Mouse (Mus musculus): Measurements from ENCODE around the gene Gcg. TPM values are rescaled to one million over a fixed set of nuclear protein-coding genes. Genes with fewer than 3 reads are reported as not detected.

The Gcg gene
- total RNA-seq (2022), result not detected

GRCm38 (mm10) chr2:62483550-62483949, at the start of gene Gcg:
Gene Gcg, minus strand, starts transcription at chr2:62483650.
- DNase-seq (ENCODE audit: low spot score in 2 of 2), result no peak

DNA sequence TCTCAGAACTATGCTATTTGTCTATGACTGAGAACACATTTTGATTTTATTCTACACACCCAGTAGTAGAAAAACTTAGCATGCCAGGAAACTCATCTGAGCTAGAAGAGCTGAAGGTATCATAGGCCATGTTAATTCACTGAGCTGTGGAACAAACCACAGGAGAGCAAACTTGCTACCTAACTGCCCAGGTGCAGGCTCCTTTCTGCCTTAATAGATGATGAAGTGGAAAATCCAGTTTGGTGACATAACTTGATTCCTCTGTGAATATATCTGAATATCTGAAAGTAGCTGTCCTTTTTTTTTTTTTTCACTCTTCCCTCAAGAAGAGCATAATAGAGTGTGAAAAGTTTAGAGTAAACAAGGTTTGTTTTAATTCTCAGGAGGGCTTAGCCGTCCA, 47.6 kb upstream of the Gcg start:
- no peak for DNase-seq (ENCODE audit: low spot score in 2 of 2)

DNA sequence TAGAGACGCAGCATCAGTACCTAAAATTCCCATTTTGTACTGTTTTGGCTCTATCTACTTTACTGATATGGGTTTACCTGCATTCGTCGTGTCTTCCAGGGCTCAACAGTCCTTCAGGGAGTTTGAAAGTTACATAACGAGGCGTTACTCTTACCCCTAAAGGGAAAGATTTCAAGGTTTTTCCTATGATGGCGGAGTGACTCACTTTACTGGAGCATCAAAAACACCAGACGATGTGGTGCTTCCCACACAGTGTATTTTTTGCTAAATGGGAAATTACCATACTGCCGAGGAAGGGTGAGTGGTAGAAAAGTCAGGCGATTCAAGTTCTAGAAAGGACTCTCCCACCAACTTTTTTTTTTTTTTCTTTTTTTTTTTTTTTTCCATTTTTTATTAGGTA, 42.9 kb upstream of the Gcg start:
- DNase-seq (ENCODE audit: low spot score in 2 of 2), result peak in 1 of 2 experiments; percentile 73

DNA sequence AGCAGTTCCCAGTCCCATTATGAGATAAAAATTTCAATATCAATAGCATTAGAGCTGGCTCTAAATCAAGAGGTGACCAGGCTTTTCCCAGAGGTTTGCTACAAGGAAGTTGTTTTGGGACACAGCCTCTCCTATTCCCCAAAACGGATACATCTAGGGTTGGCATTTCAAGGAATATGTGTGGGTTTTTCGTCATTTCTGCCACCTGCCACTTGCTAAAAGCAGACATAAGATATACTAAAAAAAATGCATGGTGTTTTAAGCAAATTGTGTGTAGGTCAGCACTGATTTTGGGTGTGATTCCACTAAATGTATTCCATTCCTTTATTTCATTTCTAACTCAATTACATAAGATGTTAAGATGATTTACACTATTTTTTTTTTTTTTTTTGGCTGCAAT, 34.3 kb upstream of the Gcg start:
- peak in 1 of 2 experiments; percentile 76 for DNase-seq (ENCODE audit: low spot score in 2 of 2)

- DNase-seq (ENCODE audit: low spot score in 2 of 2), result no peak
These were observed 31.0 kb upstream of the Gcg start for GRCm38 (mm10) chr2:62514477-62514876.

- peak; percentile 54 to 82 for DNase-seq (ENCODE audit: low spot score in 2 of 2)
These were observed 30.0 kb upstream of the Gcg start for GRCm38 (mm10) chr2:62513477-62513876.

GRCm38 (mm10) chr2:62507130-62507529, 23.7 kb upstream of the Gcg start:
- DNase-seq (ENCODE audit: low spot score in 2 of 2), result no peak

DNA sequence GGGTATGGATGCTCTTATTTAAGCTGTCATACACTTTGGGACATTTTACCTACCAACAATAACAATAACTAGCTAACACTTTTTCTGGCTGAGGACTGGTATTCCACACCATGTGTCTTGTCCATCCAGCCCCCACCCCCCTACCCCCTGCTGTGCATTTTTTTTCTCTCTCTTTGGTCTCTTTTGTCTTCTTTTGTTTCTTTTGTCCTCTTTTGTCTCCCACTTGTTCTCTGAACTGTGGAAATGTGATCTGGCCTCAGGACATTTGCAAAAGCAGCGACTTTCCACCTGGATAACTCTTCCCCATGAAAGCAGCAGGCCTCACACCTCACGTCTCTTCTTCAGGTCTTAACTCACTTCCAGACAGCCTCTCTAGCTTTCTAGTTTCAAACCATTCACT, 23.0 kb upstream of the Gcg start:
- no peak for DNase-seq (ENCODE audit: low spot score in 2 of 2)

- no peak for DNase-seq (ENCODE audit: low spot score in 2 of 2)
These were observed 20.9 kb upstream of the Gcg start for GRCm38 (mm10) chr2:62504269-62504796.

DNA sequence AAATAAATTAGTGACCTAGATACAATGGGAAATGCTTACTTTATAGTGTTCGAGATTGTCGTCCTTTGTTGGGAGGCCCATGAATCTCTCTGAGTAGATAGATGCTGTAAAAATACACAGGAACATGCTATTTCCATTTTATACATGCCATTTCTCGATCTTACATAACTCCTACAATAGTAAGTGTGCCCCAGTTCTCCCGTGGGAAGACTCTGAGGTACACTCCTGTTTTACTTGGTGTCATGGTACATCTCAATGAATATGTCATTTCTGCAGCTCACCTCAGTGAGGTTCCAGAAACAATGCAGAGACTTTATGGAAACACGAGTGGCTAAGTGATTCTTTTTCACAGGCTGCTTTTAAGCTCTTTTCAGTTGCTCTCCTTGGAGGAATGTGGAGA, 19.9 kb upstream of the Gcg start:
- no peak for DNase-seq (ENCODE audit: low spot score in 2 of 2)

GRCm38 (mm10) chr2:62502516-62502915, 19.1 kb upstream of the Gcg start:
- no peak for DNase-seq (ENCODE audit: low spot score in 2 of 2)

DNA sequence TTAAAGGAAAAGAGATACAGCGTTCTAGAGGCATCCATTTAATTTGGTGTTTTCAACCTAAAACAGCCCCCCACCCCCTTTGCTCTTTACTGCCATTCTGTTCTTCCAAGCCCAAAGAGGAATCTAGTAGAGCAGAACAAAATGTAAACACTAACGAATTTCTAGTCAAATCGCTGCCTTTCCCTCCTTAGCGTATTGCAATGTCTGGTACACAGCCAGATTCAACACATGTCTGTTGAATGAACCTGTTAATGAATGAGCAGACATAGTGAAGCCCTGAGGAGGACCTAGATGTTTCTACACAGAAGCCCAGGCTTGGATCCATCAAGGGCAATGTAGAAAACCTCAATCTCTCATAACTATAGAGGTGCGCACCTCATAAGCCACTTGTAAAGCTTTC, 15.4 kb upstream of the Gcg start:
- DNase-seq (ENCODE audit: low spot score in 2 of 2), result no peak

GRCm38 (mm10) chr2:62498086-62498485, 14.6 kb upstream of the Gcg start:
- no peak for DNase-seq (ENCODE audit: low spot score in 2 of 2)

- no peak for DNase-seq (ENCODE audit: low spot score in 2 of 2)
These were observed 14.0 kb upstream of the Gcg start for GRCm38 (mm10) chr2:62497333-62498002.

DNA sequence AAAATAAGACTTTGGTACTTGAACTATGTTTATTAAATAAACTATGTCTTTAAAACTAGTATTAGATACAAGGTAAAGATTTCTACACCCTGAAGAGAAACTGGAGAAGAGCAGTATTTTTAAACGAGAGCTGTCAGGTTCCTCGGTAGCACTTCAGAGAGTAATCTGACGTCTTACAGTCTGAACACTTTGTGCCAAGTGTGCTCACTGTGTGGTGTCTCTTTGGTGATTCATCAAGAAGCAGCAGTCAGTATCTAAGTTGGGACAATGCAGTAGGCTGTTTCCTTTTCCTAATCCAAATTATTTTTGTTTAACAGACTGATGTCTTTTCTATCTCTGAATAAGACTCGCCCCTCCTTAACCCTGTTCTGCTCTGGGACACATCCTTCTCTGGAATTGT, 12.0 kb upstream of the Gcg start:
- DNase-seq (ENCODE audit: low spot score in 2 of 2), result peak in 1 of 2 experiments; percentile 48

GRCm38 (mm10) chr2:62489832-62490231, 6.4 kb upstream of the Gcg start:
- DNase-seq (ENCODE audit: low spot score in 2 of 2), result no peak

- DNase-seq (ENCODE audit: low spot score in 2 of 2), result no peak
These were observed 1.5 kb upstream of the Gcg start for GRCm38 (mm10) chr2:62484906-62485305.

DNA sequence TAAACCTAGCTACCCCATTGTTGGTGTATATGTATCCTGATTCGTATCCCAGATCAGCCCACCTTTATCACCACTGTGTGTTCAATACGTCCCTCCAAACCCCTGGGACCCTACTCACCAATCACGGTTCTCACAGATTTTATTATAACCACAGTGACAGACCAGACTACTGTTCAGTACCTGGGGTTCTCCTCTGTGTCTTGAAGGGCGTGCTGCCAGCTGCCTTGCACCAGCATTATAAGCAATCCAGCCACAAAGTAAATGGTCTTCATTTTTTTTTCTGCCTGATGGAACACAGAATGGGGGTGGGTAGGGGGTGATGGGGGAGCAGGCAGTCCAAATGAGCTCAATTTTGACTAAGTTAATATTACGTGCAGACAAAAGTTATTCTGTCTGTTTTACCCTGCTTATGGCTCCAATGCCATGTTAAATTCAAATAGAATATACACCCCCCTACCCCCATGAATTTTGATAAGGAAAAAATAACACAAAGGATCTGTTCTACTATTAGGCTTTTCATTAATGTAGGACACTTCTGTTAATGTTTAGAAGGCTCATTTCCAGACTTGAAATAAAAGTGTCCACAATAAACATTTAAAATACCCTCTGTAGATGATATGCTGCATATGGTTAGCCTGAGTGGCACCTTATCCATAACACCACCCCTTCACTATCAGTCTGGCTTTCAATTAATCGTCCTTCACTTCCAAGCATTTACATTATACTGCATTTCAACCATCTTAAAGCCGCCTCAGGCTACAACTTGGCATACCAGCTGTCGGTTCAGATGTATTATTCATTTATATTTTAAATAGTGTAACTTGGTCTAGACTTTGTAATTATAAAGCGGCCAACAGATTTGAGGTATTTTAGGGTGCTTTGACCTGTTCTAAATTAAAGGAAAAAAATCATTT, 2.9 kb downstream of the Gcg start:
- DNase-seq (ENCODE audit: low spot score in 2 of 2), result no peak

GRCm38 (mm10) chr2:62469551-62469950, 13.9 kb downstream of the Gcg start:
- DNase-seq (ENCODE audit: low spot score in 2 of 2), result no peak

- DNase-seq (ENCODE audit: low spot score in 2 of 2), result no peak
These were observed 20.2 kb downstream of the Gcg start for GRCm38 (mm10) chr2:62463287-62463686.

DNA sequence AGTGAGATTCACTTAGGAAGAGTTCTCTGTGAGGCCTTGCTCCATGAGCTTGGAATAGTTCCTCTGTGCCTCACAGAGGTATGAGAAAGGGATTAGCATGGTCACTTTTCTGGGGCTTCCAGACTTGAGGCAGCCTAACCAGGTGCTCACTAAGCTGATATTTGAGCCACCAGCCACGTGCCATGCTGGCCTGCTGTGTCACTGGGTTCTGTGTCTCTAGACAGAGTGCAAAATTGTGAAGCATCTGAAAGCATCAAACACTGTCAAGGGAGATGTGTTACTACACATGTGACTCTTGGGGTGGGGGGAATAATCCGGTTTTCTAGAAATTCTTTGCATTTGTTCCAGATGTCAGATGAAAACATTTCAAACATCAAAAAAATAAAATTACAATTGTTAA, 21.3 kb downstream of the Gcg start:
- no peak for DNase-seq (ENCODE audit: low spot score in 2 of 2)

GRCm38 (mm10) chr2:62460815-62461450, 22.5 kb downstream of the Gcg start:
- no peak for DNase-seq (ENCODE audit: low spot score in 2 of 2)
